Mouse (Mus musculus): Measurements from ENCODE around the gene Crhr2.

Gene Crhr2

GRCm38 (mm10) chr6:55043206-55043605 is 89.6 kb downstream of the Crhr2 start:
- DNase-seq = peak; percentile 81

Measured in heart, adult 11 months (tissue).